Mouse (Mus musculus) kidney, postnatal 0 days (tissue): ENCODE data around the gene Vtn. TPM values are rescaled to one million over a fixed set of nuclear protein-coding genes. Genes with fewer than 3 reads are reported as not detected.

ENCODE experiments used
- ATAC-seq: fragments of 200-750 bp; cut with Nextera tagmentation; replicated peaks from 2 replicates; pipeline ENCODE4 v1.8.0; 2017; ENCODE audit warnings: low read depth, moderate number of reproducible peaks, moderate TSS enrichment, moderate library complexity; ENCODE audit not compliant: low FRiP score
- DNase-seq: peaks from one replicate; pipeline ENCODE4 v3.0.0-alpha.2; 2016; ENCODE audit warnings: low spot score
- H3K27ac ChIP-seq: fragments of 300-500 bp; sonication (generic); 2 replicates; pipeline ENCODE4 v1.5.1; 2014; ENCODE audit warnings: mild to moderate bottlenecking
- H3K27me3 ChIP-seq: fragments of 300-500 bp; sonication (generic); 2 replicates; pipeline ENCODE4 v1.6.1; 2014; ENCODE audit warnings: low read length, mixed read lengths; ENCODE audit not compliant: insufficient read depth
- H3K36me3 ChIP-seq: fragments of 300-500 bp; sonication (generic); 2 replicates; pipeline ENCODE4 v1.6.1; 2014; ENCODE audit warnings: low read length, mixed read lengths; ENCODE audit not compliant: insufficient read depth
- H3K4me1 ChIP-seq: fragments of 300-500 bp; sonication (generic); replicated peaks from 2 replicates; pipeline ENCODE4 v1.6.1; 2014; ENCODE audit warnings: antibody characterized with exemption, low read length, mixed read lengths; ENCODE audit not compliant: insufficient read depth
- H3K4me2 ChIP-seq: fragments of 300-500 bp; sonication (generic); 2 replicates; pipeline ENCODE4 v1.6.1; 2014; ENCODE audit warnings: mild to moderate bottlenecking, low read length, moderate library complexity, mixed read lengths
- H3K4me3 ChIP-seq: fragments of 300-500 bp; sonication (generic); replicated peaks from 2 replicates; pipeline ENCODE4 v1.5.1; 2014; ENCODE audit warnings: low read depth, low read length
- H3K9ac ChIP-seq: fragments of 300-500 bp; sonication (generic); 2 replicates; pipeline ENCODE4 v1.6.1; 2014; ENCODE audit warnings: low read depth, low read length
- H3K9me3 ChIP-seq: fragments of 300-500 bp; sonication (generic); replicated peaks from 2 replicates; pipeline ENCODE4 v1.6.1; 2016; ENCODE audit warnings: low read length, inconsistent platforms, mixed read lengths
- CTCF ChIP-seq: IDR thresholded peaks from 2 replicates; pipeline ENCODE4 v1.5.1; 2016; ENCODE audit warnings: antibody characterized with exemption, low read depth, mild to moderate bottlenecking, moderate library complexity
- WGBS: fragments of 180-500 bp; shearing (Covaris S2); extraction: QIAGEN DNeasy Blood & Tissue Kit; methylation state at CpG from one replicate; pipeline ENCODE4 v1.1.7; 2014; 5-methylcytosine and 5-hydroxymethylcytosine counted together
- polyA plus RNA-seq: library from polyadenylated mRNA; unstranded; fragments of >200 nt; fragmentation: Nextera tagmentation; extraction: Ambion mirVana; gene quantifications from 2 replicates; pipeline ENCODE4 v1.2.1, GENCODE M21; 2015

Gene Vtn
- polyA plus RNA-seq, 1 experiment from 2014 or later, result 0.70 TPM

- DNase-seq, result no peak
Observed at GRCm38 (mm10) chr11:78462669-78463068, 36.2 kb upstream of the Vtn start.

GRCm38 (mm10) chr11:78463286-78464036 is 35.4 kb upstream of the Vtn start:
- WGBS, result 53% methylated on average over 13 of the region's 13 CpGs
- Histone ChIP-seq H3K36me3 (no peaks in the 10 kb centered on the region), H3K4me3 (no peak overlapping the region), H3K4me1 (peaks cover 14% of the 10 kb centered on the region; the same call in 1 of the 2 replicates), H3K9me3 (no peaks in the 10 kb centered on the region), H3K4me2 (no peak overlapping the region), H3K27me3 (no peaks in the 10 kb centered on the region), H3K9ac (no peak overlapping the region), H3K27ac (no peak overlapping the region)
- no peak for TF ChIP-seq CTCF
- ATAC-seq, result no peak
- no peak for DNase-seq

More at GRCm38 (mm10) chr11:78462669-78463068, 36.2 kb upstream of the Vtn start:
- H3K27me3 ChIP-seq, result no peaks in the 10 kb centered on the region
- H3K4me2 ChIP-seq, result no peak overlapping the region
- ATAC-seq, result no peak
- peaks cover 14% of the 10 kb centered on the region; the same call in 1 of the 2 replicates for H3K4me1 ChIP-seq
- 78% methylated on average over 5 of the region's 5 CpGs for WGBS
- no peak overlapping the region for H3K4me3 ChIP-seq
- no peak overlapping the region for H3K27ac ChIP-seq
- H3K36me3 ChIP-seq, result no peaks in the 10 kb centered on the region
- H3K9me3 ChIP-seq, result no peaks in the 10 kb centered on the region
- H3K9ac ChIP-seq, result no peak overlapping the region
- TF ChIP-seq CTCF, result no peak

- Histone ChIP-seq H3K36me3 (no peaks in the 10 kb centered on the region), H3K27ac (peak overlapping the region; percentile 90; the same call in 1 of the 2 replicates), H3K4me2 (peak overlapping the region; percentile 99), H3K4me3 (peak overlapping the region; percentile 69), H3K4me1 (peaks cover 14% of the 10 kb centered on the region; the same call in 1 of the 2 replicates), H3K9me3 (no peaks in the 10 kb centered on the region), H3K27me3 (no peaks in the 10 kb centered on the region), H3K9ac (peak overlapping the region; percentile 84; the same call in 1 of the 2 replicates)
- TF ChIP-seq CTCF, result no peak
- DNase-seq (no peak), ATAC-seq (no peak)
- WGBS, result 22% methylated on average over 9 of the region's 9 CpGs
Observed at GRCm38 (mm10) chr11:78465116-78465515, 33.8 kb upstream of the Vtn start.

DNA sequence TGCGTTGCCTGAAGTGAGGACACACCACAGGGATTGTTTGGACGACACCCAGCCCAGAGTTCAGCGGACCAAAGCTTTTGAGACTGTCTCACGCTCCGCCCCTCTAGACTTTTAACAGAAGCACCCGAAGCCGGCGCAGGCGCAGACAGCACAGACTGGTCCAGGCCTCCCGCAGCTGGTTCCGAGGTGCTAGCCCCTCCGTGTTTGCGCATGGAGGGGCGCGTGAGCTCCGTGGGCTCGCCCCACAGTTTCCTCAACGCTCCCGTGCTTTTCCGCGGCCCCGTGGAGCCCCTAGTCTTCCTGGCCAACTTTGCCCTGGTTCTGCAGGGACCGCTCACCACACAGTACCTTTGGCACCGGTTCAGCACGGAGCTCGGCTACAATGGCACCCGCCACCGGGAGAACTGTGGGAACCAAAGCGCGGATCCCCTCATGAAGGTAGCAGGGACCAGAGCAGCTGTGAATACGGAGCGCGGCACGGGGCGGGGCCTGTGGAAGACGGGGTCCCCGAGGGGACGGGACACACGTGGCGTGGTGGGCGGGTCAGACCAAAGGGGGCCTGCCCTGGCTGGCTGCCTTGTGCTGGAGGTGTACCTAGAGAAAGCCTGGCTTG is 33.2 kb upstream of the Vtn start, which contains the start of gene Slc46a1:
Slc46a1 (plus strand) TSS at position 130 of the 613 bp plus-strand sequence.
- H3K4me2 ChIP-seq, result peak within 1 kb of the TSS; percentile 99
- TF ChIP-seq CTCF, result no peak
- peaks cover 14% of the 10 kb centered on the region; the same call in 1 of the 2 replicates for H3K4me1 ChIP-seq
- ATAC-seq, result peak; percentile 93
- H3K4me3 ChIP-seq, result peak within 1 kb of the TSS; percentile 69
- H3K9me3 ChIP-seq, result no peaks in the 10 kb centered on the region
- peak within 1 kb of the TSS; percentile 90 for H3K27ac ChIP-seq
- H3K27me3 ChIP-seq, result no peaks in the 10 kb centered on the region
- H3K36me3 ChIP-seq, result no peaks in the 10 kb centered on the region
- under 1% methylated on average over 41 of the region's 41 CpGs for WGBS
- peak; percentile 95 for DNase-seq
- peak within 1 kb of the TSS; percentile 84 for H3K9ac ChIP-seq

- H3K4me2 ChIP-seq, result peak overlapping the region; percentile 99
- ATAC-seq, result peak; percentile 30; the same call in 1 of the 2 replicates
- peak overlapping the region; percentile 69 for H3K4me3 ChIP-seq
- no peaks in the 10 kb centered on the region for H3K27me3 ChIP-seq
- peak overlapping the region; percentile 84 for H3K9ac ChIP-seq
- TF ChIP-seq CTCF, result no peak
- peak overlapping the region; percentile 90 for H3K27ac ChIP-seq
- WGBS, result 58% methylated on average over 23 of the region's 23 CpGs
- H3K4me1 ChIP-seq, result peaks cover 14% of the 10 kb centered on the region; the same call in 1 of the 2 replicates
- H3K9me3 ChIP-seq, result no peaks in the 10 kb centered on the region
- H3K36me3 ChIP-seq, result no peaks in the 10 kb centered on the region
- no peak for DNase-seq
Observed at GRCm38 (mm10) chr11:78466242-78466912, 32.5 kb upstream of the Vtn start.

- H3K4me3 ChIP-seq, result no peak overlapping the region
- peaks cover 14% of the 10 kb centered on the region; the same call in 1 of the 2 replicates for H3K4me1 ChIP-seq
- H3K9ac ChIP-seq, result no peak overlapping the region
- TF ChIP-seq CTCF, result no peak
- DNase-seq (no peak), ATAC-seq (no peak)
- H3K27ac ChIP-seq, result no peak overlapping the region
- H3K4me2 ChIP-seq, result no peak overlapping the region
- H3K9me3 ChIP-seq, result no peaks in the 10 kb centered on the region
- no peaks in the 10 kb centered on the region for H3K27me3 ChIP-seq
- WGBS, result 72% methylated on average over 7 of the region's 7 CpGs
- no peaks in the 10 kb centered on the region for H3K36me3 ChIP-seq
Observed at GRCm38 (mm10) chr11:78467515-78467914, 31.4 kb upstream of the Vtn start.
